Mouse (Mus musculus) ovary, postnatal 14 days (tissue): ENCODE measurements around the gene Dbx1.

Source experiments
- DNase-seq: peaks from one replicate; pipeline ENCODE4 v3.0.0; 2022; ENCODE audit warnings: low spot score

Gene Dbx1

GRCm38 (mm10) chr7:49632391-49632790, 4.3 kb downstream of the Dbx1 start:
- no peak for DNase-seq

DNA sequence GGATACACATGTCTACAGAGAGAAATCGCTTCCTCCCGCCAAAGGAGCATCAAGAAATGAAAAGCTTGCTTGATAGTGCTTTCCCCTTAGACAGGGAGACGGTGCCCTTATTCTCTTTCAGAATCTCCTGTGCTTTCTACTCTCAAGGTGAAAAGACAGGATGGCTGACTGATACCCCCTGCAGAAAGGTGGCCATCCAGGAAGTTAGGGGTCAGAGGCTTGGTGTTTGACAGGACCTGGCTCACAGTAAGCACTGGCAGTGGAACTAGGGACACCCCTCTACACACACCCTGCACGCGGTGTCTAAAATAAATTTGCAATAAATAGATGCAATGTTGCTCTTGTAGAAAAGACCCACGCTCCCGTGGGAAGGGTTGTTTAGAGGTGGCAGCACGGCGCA, 4.8 kb downstream of the Dbx1 start:
- no peak for DNase-seq

DNA sequence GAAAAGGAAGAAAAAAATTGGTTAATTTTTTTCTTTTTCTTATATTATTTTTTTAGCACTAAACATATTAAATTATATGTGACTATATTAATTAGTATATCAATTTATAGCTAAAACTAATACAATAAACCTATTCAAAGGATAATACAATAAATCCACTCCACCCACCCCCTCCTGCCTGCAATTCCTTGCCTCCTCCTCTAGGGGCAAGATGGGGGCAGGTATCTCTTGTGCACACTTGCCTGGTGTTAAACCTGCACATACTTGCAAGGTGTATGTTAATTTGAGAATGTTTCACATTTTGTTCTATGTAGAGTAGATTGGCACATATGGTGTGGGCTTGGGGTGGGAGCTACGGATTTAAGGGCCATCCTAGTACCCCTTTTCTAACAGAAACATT, 16.5 kb downstream of the Dbx1 start:
- no peak for DNase-seq

DNA sequence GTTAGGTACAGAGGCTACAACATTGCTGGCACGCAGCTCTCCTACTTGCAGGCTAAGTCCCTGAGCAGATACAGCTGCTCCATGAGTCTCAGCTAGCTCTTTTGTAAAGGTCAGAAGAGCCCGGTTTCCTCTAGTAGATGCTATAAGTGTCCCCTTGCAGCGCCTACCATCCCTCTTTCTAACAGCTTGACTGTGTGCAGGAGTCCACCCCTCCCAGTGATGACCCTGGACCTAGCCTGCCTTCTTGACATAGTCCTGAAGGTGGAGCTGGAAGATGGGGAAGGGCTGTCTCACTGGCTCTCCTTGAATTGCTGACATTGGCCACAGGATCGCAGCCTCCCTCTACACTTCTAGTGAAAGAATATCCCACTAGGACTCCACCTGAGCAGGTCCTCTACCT, 19.6 kb downstream of the Dbx1 start:
- no peak for DNase-seq

DNA sequence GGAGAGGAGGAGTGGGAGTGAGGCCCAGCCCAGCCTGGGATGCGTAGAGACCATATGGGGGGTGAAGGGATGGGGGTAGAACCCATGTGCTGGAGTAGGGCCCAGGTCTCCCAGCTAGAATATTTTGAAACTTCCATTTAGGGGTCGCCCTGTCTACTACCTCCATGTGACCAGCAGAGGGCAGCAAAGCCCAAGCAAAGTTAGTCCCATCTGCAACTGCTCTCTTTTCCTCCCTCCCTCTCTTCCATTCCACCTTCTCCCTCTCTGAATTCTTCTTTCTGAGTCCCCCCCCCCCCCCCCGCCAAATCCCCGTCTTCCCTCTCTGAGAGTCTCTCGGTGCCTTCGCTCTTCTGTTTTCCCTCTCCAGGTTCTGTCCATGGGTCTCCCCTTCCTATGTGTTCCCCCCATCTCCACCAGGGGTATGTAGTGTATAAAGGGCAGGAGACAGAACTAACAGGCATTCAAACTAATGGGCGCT, 20.4 kb downstream of the Dbx1 start:
- DNase-seq = peak; percentile 48

DNA sequence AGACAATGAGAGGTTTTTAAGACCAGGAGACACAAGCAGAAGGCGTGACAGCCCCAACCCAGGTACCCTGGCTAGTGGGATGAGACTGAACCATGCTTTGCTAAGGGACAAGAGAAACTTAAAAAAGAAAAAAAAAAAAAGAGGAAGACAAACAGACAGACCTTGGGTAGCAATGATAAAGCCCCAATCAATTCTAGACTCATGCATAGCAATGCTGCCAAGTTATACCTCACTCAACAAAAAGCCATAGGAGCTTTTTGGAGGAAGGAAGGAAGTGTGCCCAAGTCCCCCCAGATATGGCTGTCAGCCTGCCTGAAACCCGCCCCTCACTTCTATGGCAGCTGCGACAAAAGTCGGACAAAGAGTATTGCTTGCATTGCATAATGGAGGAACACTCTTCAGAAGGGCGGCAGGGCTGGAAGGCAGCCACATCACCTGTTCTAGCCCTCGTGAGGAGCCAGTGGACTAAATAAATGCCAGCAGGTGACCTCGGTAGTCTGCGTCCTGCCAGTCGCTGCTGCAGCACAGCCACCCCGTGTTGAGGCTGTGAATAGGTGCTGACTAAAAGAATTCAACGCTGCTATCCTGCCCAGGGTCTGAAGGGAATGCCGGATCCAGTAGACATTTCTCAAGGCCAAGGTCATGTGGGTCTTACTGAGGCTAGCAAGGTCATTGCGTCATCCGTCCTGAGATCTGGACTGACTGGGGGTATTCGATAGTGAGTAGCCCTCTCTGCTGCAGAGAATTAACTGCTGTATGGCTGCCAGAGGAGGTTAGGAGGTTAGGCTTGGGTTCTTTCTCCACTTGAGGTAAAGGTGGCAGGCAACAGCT, 31.5 kb downstream of the Dbx1 start:
- no peak for DNase-seq

- no peak for DNase-seq
These were observed 32.4 kb downstream of the Dbx1 start for GRCm38 (mm10) chr7:49604244-49604643.

GRCm38 (mm10) chr7:49601191-49601975, 35.3 kb downstream of the Dbx1 start:
- peak; percentile 45 for DNase-seq

DNA sequence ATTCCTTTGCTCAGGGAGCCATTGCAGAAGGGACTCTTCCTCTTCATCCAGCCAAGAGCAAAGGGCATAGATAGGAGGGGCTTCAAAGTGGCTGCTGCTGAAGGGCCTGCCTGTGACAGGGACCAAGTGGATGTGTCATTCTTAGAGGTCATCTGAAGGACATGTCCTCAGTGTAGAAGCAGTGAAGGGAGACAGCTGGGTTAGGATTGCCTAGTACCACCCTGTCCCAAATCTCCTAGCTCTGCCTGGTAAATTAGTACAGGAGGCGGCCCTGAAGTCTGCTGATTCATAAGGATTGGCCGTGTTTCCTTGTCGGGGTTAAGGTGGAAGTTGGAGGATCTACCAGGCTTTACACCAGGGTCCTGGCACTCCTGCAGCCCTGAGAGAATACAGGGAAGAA, 36.7 kb downstream of the Dbx1 start:
- no peak for DNase-seq

DNA sequence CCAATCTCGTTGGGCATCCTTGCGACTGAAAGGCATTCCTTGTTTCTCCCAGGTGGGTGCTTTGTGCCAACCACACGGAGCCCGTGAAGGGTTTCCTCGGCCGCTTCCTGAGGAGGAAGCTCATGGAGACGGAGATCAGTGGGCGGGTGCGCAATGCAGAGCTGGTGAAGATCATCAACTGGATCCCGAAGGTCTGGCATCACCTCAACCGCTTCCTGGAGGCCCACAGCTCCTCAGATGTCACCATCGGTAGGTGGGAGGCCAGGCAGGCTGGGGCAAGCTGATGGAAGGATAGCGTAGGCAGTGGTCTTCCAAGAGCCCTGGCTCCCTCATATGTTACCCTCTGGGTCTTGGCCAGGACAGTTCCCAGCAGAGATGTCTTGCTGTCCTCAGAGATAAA, 38.4 kb downstream of the Dbx1 start:
- no peak for DNase-seq

DNA sequence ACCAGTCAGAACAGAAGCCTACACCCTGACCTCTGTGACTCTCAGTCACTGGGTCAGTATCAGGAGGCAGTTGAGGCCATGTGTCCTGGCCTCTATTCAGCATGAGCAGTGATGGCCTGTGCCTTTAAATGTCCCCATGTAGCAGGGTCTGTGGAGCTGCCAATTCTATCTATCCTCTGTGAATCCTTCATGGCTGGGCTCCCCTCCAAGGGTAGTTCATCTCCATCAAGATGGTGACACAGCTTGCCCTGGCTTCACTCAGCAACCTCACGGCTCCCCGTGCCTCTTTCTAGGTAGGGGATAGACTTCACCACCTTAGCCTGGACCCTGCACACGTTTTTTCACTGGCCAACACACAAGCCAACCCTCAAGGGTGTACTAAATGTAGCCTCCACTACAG, 38.9 kb downstream of the Dbx1 start:
- no peak for DNase-seq

DNA sequence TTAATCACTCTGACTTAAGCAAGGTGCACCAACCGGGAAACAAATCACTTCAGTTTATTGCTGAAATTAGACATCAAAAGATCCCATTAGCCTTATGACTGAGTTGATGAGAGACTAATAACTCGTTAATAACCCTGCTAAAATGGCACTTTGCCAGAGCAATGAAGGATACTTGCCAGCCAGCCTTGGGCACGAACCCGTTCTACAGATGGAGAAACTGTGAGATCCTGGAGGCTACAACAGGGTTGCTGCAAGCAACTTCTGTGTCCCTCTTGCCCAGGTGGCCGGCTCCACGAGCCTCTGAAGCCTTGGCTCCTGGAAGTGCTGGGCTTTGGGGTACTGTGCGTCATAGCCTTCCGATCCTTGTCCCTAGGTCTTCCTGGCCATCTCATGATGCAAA, 47.0 kb downstream of the Dbx1 start:
- no peak for DNase-seq

- DNase-seq = no peak
These were observed 50.0 kb downstream of the Dbx1 start for GRCm38 (mm10) chr7:49586530-49587120.

DNA sequence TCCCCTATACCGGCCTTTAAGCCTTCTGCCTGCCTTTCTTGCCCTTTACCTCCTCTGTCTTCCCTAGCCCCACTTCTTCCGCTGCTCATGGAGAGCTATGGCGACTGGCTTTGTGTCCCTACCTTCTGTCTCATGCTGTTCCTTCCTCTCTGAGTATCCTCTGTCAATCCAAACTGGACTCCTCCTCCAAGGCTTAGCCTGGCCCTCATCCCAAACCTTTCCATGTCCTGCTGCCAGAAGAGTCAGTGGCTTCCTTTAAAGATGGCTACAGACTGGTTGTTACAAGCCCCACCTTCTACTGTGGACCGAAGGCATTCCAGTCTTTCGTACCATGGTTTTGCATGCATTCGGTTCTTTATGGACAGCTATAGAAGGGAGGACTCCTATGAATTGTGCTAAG, 53.5 kb downstream of the Dbx1 start:
- no peak for DNase-seq

DNA sequence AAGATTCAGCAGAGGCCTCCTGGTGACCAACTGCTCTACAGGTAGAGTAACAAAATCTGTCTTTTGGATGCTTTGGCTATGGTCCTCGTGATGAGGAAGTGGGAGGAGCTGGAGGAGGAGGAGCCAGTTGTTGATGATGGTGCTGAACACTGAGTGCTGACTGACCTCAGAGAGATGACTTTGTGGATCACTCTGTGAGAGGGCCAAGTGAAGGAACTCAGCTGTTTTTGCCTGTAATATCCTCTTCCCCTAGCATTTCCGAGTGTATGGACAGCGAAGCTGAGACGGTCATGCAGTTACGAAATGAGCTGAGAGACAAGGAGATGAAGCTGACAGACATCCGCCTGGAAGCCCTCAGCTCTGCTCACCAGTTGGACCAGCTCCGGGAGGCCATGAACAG, 54.1 kb downstream of the Dbx1 start:
- no peak for DNase-seq

GRCm38 (mm10) chr7:49581951-49582350, 54.7 kb downstream of the Dbx1 start:
- DNase-seq = no peak
